Mouse (Mus musculus): ENCODE data around the gene Hba-x.

Hba-x gene

DNA sequence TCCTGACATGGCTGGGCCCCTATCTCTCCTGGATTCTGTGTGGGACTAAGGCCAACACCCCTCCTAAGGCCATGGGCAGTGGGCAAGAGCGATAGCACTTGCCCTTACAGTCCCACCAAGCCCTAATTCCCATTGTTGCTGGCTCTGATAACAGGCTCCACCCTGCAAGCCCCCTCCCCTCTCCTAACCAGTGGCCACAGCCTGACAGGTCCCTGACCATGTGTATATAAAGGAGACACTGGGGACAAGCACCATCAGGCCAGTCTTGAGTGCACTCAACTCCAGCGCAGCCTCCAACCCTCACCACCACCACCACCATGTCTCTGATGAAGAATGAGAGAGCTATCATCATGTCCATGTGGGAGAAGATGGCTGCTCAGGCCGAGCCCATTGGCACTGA lies at the start of gene Hba-x:
Gene Hba-x, plus strand, starts transcription at position 54 of the 400 bp plus-strand sequence.
- no peak for DNase-seq (ENCODE audit: extremely low read depth, low read depth)

GRCm38 (mm10) chr11:32227041-32227440 lies 49.2 kb upstream of the Hba-x start:
- no peak for DNase-seq (ENCODE audit: extremely low read depth, low read depth)

GRCm38 (mm10) chr11:32227555-32227954 lies 48.6 kb upstream of the Hba-x start:
- no peak for DNase-seq (ENCODE audit: extremely low read depth, low read depth)

- no peak for DNase-seq (ENCODE audit: extremely low read depth, low read depth)
These were observed 47.8 kb upstream of the Hba-x start for GRCm38 (mm10) chr11:32228292-32228845.

DNA sequence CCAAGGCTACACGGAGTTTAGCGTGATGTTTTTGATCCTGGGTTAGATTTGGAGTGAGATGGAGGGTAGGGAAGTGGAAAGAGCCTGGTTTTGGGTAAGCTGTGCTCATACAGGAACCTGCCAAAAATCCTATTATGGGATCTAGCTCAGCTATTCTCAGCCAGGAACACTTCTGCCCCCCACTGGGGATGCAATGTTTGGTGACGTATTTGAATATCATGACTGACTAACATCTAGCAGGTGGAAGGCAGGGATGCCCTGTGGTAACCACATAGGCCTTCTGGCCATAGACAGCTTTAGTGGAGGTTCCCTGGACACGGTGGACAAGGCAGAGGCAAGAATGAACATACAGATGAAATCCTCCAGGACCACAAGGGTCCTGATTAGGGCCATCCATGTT lies 46.0 kb upstream of the Hba-x start:
- no peak for DNase-seq (ENCODE audit: extremely low read depth, low read depth)

- no peak for DNase-seq (ENCODE audit: extremely low read depth, low read depth)
These were observed 45.1 kb upstream of the Hba-x start for GRCm38 (mm10) chr11:32231125-32231524.

- DNase-seq (ENCODE audit: extremely low read depth, low read depth), result no peak
These were observed 43.4 kb upstream of the Hba-x start for GRCm38 (mm10) chr11:32232848-32233247.

DNA sequence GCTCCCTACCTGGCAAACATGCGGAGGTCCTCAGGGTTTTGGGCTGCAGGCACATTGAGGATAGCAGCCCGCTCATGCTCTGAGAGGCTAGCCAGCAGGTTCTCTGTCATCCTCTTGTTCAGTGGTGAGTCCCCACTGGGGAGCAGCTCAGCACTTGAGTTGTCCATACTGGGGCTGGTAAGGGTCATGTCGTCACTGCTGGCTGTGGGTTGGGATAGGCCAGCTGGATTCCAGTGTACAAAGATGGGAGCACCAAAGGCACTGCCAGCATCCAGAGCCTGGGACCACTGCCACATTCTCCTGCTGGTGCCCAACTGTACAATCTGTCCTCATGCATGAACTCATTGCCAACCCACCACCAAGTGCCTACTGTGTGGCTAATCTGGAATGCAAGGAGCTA lies 42.3 kb upstream of the Hba-x start:
- DNase-seq (ENCODE audit: extremely low read depth, low read depth), result no peak

GRCm38 (mm10) chr11:32234816-32235485 lies 41.2 kb upstream of the Hba-x start:
- no peak for DNase-seq (ENCODE audit: extremely low read depth, low read depth)

GRCm38 (mm10) chr11:32235646-32236045 lies 40.6 kb upstream of the Hba-x start:
- no peak for DNase-seq (ENCODE audit: extremely low read depth, low read depth)

DNA sequence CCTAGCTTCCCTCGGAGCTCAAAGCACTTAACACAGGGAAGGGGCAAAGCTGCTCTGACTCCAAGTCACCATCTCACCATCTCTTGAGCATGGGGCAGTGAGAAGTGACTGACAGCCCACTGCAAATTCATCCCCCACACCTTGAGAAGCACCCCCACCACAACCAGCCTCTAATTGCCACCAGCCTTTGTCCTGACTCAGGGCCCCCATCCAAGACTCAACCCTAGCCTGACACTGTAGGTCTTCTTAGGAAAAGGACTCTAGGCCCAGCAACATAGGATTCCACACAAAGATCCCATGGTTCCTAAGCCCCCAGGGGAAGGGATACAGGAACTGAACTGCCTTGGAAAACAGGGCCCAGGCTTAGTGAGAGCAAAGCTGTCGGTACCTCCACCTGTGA lies 40.1 kb upstream of the Hba-x start:
- DNase-seq (ENCODE audit: extremely low read depth, low read depth), result no peak

DNA sequence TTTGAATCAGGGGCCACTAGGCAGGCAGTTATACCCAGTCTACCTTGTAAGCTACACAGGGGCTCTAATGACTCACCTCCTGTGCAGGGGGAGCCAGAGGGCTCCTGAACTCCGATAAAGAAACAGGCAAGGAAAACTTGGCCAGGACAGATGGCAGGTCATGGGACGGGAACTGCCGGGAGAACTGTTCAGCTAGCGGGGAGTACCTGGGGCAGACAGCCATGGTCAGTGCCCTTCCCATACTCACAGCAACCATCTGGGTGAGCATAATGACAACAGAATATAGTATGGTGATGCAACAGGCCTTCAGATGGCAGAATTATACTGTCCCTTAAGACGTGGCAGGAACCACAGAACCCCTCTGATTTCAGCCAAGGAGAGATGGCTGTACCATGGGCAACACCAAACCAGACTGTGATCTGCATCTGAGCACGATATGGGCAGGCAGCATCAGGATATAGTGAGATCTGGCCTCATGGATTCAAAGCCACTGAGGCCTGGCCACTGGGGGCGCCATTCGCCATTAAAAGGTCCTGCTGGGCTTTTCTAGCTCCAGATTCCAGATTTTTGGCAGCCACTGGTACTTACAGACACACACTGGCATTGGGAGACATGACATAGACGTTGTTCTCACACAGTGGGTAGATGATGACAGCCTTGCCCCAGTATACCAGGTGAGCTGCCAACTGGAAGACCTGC lies 39.3 kb upstream of the Hba-x start:
- no peak for DNase-seq (ENCODE audit: extremely low read depth, low read depth)

- no peak for DNase-seq (ENCODE audit: extremely low read depth, low read depth)
These were observed 38.8 kb upstream of the Hba-x start for GRCm38 (mm10) chr11:32237411-32237795.

GRCm38 (mm10) chr11:32238093-32238860 lies 37.9 kb upstream of the Hba-x start:
- DNase-seq (ENCODE audit: extremely low read depth, low read depth), result no peak

- no peak for DNase-seq (ENCODE audit: extremely low read depth, low read depth)
These were observed 34.8 kb upstream of the Hba-x start for GRCm38 (mm10) chr11:32241391-32241790.

- DNase-seq (ENCODE audit: extremely low read depth, low read depth), result no peak
These were observed 34.0 kb upstream of the Hba-x start for GRCm38 (mm10) chr11:32242209-32242608.

DNA sequence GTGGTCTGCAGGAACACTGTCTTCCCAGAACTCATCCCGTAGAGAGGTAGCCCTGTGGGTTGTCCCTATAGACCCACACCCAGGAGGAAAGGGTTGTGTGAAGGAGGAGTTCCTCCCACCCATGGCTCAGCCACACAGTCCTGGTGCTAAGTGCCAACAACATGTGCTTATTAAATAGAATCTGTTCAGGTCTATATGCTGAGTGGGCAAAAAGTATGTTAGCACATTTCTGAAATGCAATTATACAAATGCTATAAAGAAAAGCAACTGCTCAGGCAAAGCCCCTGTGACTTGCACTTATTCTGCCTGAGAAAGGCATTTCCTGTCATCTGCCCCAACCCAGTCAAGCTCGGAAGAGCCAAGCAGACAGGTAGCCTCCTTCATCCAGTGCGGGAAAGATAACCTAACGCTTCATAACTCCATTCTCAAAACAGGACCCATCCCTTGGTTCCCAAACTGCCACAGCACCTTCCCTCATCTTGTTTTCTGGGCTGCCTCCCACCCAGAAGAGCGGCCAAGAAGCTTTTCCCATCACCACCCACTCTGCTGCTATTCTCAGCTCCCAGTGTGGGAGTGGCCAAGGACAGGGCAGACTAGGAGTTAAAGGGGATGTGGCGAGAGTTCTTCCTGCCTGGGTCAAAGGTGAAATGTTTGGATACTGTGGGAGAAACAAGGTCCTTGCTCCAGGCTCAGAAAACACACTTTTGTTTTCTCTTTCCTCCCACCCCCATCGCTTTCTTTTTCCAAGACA lies 32.8 kb upstream of the Hba-x start:
- no peak for DNase-seq (ENCODE audit: extremely low read depth, low read depth)

- DNase-seq (ENCODE audit: extremely low read depth, low read depth), result no peak
These were observed 32.1 kb upstream of the Hba-x start for GRCm38 (mm10) chr11:32244064-32244463.

GRCm38 (mm10) chr11:32244617-32245016 lies 31.6 kb upstream of the Hba-x start:
- DNase-seq (ENCODE audit: extremely low read depth, low read depth), result no peak

DNA sequence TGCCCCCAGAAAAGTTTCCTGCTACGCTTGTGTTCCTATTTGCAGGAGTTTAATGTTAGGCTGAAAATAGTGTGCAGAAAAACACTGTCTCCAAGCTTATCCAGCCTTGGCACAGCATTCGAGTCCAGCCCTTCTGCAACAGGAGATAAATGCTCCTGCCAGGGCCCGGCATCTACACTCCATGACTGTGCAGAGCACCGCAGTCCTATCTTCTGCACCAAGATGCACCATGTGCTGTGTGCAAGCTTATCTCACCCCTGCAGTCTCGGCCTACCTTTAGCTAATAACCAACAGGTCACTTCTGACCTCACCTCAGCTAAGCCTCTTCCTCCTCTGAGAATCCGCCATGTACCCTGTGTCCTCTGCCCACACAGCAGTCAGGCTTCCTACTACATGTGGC lies 30.6 kb upstream of the Hba-x start:
- DNase-seq (ENCODE audit: extremely low read depth, low read depth), result peak; percentile 88

GRCm38 (mm10) chr11:32247068-32247467 lies 29.1 kb upstream of the Hba-x start:
- no peak for DNase-seq (ENCODE audit: extremely low read depth, low read depth)
